Mouse (Mus musculus): ENCODE measurements around the gene Rps3a1.

GRCm38 (mm10) chr3:86114659-86115338 lies 27.7 kb downstream of the Rps3a1 start:
- no peak for TF ChIP-seq POLR2A (IDR thresholded peaks at IDR 0.05; ENCODE audit: control insufficient read depth, extremely low read depth, insufficient read depth, low read length, poor library complexity)
- TF ChIP-seq CTCF (IDR thresholded peaks at IDR 0.05; ENCODE audit: borderline replicate concordance, control insufficient read depth, extremely low read depth, insufficient read depth, low read length, poor library complexity): no peak
